Mouse (Mus musculus): ENCODE measurements around the gene Krt24.

The Krt24 gene

DNA sequence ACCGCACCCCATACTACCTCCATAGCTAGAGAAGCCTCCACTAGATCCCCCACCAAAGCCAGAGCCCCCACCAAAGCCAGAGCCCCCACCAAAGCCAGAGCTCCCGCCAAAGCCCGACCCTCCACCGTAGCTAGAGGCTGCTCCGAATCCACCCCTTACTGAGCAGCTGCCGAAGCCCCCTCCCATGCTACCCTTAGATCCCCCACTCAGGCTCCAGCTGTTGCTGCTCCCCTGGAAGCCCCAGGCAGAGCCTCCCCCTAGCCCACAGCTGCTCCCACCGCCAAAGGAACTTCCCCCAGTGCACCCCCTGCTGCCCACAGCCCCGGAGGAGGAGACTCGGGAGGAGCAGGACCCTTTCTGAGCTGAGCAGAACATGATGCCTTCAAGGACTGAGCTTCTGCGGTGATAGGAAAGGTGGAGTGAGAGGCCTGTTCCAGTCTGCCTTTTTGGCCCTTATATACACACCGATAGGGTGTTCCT, at the start of gene Krt24:
Gene Krt24, minus strand, starts transcription at position 430 of the 480 bp plus-strand sequence.
- no peak for DNase-seq (ENCODE audit: low spot score in 2 of 2)

GRCm38 (mm10) chr11:99333426-99333825, 48.4 kb upstream of the Krt24 start:
- DNase-seq (ENCODE audit: low spot score in 2 of 2): no peak

GRCm38 (mm10) chr11:99329655-99330054, 44.6 kb upstream of the Krt24 start:
- no peak for DNase-seq (ENCODE audit: low spot score in 2 of 2)

DNA sequence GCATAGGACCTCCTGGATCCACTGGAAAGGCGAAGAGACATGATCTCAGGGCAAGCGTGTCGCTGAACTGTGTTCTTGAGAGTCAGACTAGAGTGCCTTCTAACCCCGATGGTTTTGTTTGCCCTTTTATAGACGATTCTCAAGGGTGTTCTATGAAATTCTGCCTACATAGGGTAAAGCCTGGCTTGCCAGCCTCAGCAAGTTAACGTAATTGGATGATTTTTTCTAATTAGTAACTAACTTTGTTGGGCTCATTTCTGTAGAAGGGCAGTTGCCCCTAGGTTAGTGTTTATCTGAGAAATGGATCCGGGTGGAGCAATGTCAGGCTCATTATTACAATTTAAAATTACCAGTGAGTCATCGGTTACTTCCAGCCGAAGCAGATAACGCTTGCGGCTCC, 37.8 kb upstream of the Krt24 start, which contains the start of gene Krt25:
Gene Krt25, minus strand, starts transcription at position 101 of the 400 bp plus-strand sequence.
- DNase-seq (ENCODE audit: low spot score in 2 of 2): no peak

DNA sequence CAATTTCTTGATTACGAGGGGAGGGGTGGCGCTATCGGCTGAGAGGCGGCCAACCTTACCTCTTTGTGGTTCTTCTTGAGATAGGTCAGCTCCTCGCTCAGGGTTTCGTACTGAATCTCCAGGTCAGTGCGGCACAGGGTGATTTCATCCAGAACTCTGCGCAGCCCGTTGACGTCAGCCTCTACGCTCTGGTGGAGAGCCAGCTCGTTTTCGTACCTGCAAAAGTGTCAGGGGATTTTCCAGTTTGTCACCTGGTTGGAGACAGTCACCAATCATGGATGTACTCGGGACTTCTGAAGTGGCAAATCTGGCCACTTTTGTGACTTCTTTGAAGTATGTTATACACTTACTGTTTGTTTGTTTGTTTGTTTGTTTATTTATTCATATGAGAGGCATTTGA, 36.0 kb upstream of the Krt24 start:
- no peak for DNase-seq (ENCODE audit: low spot score in 2 of 2)

DNA sequence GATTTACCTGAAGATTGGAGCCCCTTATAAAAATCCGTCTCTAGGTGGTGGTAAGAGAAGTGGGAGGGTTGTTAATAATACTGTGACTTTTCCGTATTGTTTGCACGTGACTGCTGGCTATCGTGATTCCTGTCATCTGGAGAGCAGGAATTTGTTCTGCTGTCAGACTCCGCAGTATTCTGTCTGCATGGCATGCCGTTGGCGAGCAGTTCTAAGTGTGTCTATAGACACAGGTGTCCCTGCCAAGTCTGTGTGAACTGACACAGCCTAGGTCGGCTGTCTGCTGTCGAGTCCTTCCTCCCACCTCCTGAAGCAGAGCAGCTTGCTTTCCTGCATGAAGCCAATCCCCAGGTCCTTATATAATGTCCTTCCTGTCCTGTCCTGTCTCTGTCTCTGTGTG, 34.1 kb upstream of the Krt24 start:
- no peak for DNase-seq (ENCODE audit: low spot score in 2 of 2)

DNA sequence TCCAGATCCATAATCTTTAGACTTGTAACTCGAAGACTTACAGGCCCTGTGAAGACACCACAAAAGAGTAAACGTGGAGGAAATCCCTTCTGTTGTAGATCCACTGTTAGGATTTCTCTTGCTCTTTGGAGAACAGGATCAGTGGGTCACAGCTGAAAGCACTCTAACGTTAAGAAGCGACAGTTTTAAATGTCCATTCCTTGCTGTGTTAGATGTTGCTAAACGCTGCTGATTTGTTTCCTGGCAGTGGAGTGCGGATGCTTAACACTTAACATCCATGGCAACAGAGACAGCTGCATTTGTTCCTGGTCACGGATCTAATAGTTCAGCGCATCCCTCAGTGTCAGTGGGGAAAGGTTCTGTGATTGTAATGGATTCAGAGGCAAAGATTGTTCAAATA, 31.5 kb upstream of the Krt24 start:
- DNase-seq (ENCODE audit: low spot score in 2 of 2): no peak

DNA sequence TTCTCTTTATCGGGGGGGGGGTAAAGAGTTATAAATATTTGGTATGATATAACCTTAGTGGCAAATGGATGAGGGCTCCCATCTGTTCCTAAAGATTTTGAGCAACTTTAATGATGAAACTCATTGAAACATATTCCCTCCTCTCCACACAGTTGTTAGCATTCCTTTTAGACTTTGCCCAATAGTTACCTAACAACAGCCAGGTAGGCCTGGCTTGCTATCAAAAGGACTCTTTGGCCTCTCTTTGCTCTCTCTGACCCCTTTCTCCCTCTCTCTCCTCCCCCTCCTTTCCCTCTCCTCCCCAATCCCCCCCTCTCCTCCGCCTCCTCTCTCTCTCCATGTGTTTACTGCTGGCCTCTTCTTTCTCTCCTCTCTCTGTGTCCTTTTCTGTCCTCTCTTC, 29.5 kb upstream of the Krt24 start:
- DNase-seq (ENCODE audit: low spot score in 2 of 2): no peak

GRCm38 (mm10) chr11:99310882-99311281, 25.8 kb upstream of the Krt24 start:
- no peak for DNase-seq (ENCODE audit: low spot score in 2 of 2)

DNA sequence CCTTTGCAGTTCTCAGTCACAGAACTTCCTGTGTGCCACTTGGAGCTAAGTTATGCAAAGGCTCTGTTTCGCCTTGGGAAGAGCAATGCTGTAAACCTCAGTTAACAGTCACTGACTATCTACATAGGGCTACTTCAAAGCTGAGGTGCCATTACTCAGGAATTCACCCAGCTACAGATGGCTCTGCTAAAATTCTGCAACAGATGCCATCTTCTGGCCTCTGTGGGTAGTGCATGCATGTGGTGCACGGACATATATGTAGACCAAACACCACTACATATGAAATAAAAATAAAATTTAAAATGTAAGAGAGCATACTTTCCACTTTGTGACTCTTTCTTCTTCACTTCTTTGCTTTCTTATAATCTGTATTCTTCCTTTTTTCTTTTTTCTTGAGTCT, 22.5 kb upstream of the Krt24 start:
- DNase-seq (ENCODE audit: low spot score in 2 of 2): peak; percentile 18 to 46

GRCm38 (mm10) chr11:99295039-99295438, 10.0 kb upstream of the Krt24 start:
- no peak for DNase-seq (ENCODE audit: low spot score in 2 of 2)

DNA sequence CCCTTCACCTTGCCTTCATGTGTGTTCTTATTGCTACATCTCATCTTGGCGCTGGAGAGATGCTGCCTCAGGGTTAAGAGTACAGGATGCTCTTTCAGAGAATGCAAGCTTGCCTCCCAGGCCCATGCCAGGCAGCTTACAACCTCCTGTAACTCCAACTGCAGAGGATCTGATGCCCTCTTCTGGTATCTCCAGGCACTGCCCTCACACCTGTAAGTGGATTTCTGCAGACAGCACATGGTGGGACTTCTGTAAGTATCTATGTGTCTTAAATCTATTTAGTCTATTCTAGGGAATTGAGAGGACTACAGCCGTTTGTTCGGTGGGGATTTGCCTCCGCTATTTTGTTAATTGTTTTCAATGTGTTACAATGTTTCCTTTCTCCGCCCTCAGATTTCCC, 7.8 kb upstream of the Krt24 start:
- DNase-seq (ENCODE audit: low spot score in 2 of 2): no peak

GRCm38 (mm10) chr11:99284011-99284410, 1.1 kb downstream of the Krt24 start:
- no peak for DNase-seq (ENCODE audit: low spot score in 2 of 2)

DNA sequence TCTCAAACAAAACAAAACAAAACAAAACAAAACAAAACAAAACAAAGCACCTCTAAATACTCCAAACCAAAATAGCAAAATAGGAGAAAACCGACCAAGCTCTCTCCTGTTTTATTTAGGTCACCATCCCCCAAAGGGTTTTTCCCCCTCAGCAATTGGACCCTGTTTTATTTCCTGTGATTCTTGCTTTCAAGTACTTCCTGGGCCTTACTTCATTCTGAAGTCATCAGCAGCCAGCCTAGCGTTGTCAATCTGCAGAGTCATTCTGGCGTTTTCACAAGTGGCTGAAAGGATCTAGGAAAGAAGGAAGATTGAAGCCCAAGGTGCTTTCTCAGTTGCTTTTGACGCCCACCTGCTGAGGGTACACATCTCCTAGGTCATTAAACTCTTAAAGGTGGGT, 1.7 kb downstream of the Krt24 start:
- DNase-seq (ENCODE audit: low spot score in 2 of 2): no peak

DNA sequence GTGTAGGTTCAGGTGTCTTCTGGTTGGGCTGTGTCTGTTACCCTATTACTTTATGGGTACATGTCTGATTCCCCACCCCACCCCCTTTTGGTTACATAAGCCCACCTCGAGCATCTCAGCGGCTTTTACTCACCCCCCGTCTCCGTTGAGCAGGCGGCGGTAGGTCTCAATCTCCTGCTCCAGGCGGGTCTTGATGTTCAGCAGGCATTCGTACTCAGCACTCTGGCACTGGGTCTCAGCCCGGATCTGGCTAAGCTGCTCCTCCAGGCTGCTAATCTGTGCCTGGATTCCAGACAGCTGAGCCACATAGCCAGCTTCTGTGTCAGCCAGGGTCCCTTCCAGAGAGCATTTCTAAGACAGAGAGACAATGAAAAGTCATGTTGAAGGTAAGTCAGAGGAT, 3.9 kb downstream of the Krt24 start:
- no peak for DNase-seq (ENCODE audit: low spot score in 2 of 2)

- DNase-seq (ENCODE audit: low spot score in 2 of 2): no peak
These were observed 5.1 kb downstream of the Krt24 start for GRCm38 (mm10) chr11:99279986-99280385.

- DNase-seq (ENCODE audit: low spot score in 2 of 2): no peak
These were observed 8.3 kb downstream of the Krt24 start for GRCm38 (mm10) chr11:99276786-99277185.

GRCm38 (mm10) chr11:99275624-99276023, 9.4 kb downstream of the Krt24 start:
- DNase-seq (ENCODE audit: low spot score in 2 of 2): no peak

- no peak for DNase-seq (ENCODE audit: low spot score in 2 of 2)
These were observed 12.3 kb downstream of the Krt24 start for GRCm38 (mm10) chr11:99272721-99273120.

DNA sequence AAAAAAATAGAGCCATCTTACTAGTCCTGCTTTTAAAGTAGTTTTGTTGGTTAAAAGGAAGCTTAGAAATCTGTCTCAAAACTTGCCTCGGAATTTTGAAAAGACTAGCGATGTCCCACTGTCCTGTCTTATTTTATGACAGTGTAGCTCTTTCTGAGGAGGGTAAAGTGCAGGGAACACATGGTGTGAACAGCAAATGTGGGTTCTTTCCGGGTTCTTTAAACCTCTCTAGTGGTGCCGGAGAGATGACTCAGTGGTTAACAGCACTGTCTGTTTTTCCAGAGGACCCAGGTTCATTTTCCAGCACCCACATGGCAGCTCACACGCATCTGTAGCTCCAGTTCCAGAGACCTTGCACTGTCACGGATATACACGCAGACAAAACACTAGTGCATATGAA, 15.9 kb downstream of the Krt24 start:
- no peak for DNase-seq (ENCODE audit: low spot score in 2 of 2)

DNA sequence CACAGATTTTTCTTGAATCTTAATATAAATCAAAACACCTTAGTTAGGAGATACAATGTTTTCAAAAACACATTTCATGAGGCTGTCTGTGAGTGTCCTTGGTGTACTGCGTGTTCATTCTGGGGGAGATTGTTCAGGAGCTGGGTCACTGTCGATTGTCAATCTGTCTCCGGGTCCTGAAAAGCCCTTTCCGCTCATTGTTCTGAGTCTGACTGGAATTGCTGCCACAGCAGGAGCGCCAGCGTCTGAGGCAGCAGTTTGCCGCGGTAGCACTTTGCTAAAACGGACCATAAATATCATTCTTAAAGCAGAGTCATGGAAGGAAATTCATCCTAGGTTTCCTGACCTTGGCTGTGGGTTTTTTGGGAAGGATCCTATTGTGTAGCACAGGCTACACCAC, 19.3 kb downstream of the Krt24 start:
- DNase-seq (ENCODE audit: low spot score in 2 of 2): no peak

GRCm38 (mm10) chr11:99265220-99265619, 19.8 kb downstream of the Krt24 start:
- DNase-seq (ENCODE audit: low spot score in 2 of 2): no peak

GRCm38 (mm10) chr11:99256213-99256612, 28.8 kb downstream of the Krt24 start:
- DNase-seq (ENCODE audit: low spot score in 2 of 2): no peak

GRCm38 (mm10) chr11:99255316-99255715, 29.7 kb downstream of the Krt24 start:
- no peak for DNase-seq (ENCODE audit: low spot score in 2 of 2)

- DNase-seq (ENCODE audit: low spot score in 2 of 2): no peak
These were observed 31.2 kb downstream of the Krt24 start for GRCm38 (mm10) chr11:99253893-99254292.

Measured in urinary bladder, adult 18-20 months (tissue).